Mouse (Mus musculus): ENCODE measurements around the gene Fndc3b. TPM values are rescaled to one million over a fixed set of nuclear protein-coding genes. Genes with fewer than 3 reads are reported as not detected.

Gene Fndc3b
- polyA plus RNA-seq, 1 experiment from 2014 or later: 14.0 TPM

GRCm38 (mm10) chr3:27531993-27532392, 179.1 kb downstream of the Fndc3b start:
- H3K27ac ChIP-seq (ENCODE audit: low read length): no peak overlapping the region
- H3K9ac ChIP-seq (ENCODE audit: low read depth, low read length): no peak overlapping the region
- H3K4me3 ChIP-seq (ENCODE audit: low read length): no peak overlapping the region
- ATAC-seq: no peak
- WGBS: 57% methylated on average over 4 of the region's 4 CpGs
- no peaks in the 10 kb centered on the region for H3K27me3 ChIP-seq (replicated peaks; ENCODE audit: control insufficient read depth, insufficient read depth, low read length)
- H3K36me3 ChIP-seq (ENCODE audit: control insufficient read depth, insufficient read depth, low read length): no peaks in the 10 kb centered on the region
- H3K4me1 ChIP-seq (ENCODE audit: control insufficient read depth, insufficient read depth, low read length): no peaks in the 10 kb centered on the region
- no peak overlapping the region for H3K4me2 ChIP-seq (ENCODE audit: low read depth, low read length)
- no peaks in the 10 kb centered on the region for H3K9me3 ChIP-seq (ENCODE audit: control insufficient read depth, low read length)

GRCm38 (mm10) chr3:27530370-27530769, 180.7 kb downstream of the Fndc3b start:
- WGBS: 76% methylated on average over 7 of the region's 7 CpGs
- H3K36me3 ChIP-seq (ENCODE audit: control insufficient read depth, insufficient read depth, low read length): no peaks in the 10 kb centered on the region
- H3K9me3 ChIP-seq (ENCODE audit: control insufficient read depth, low read length): no peaks in the 10 kb centered on the region
- H3K27ac ChIP-seq (ENCODE audit: low read length): no peak overlapping the region
- no peak for ATAC-seq
- H3K9ac ChIP-seq (ENCODE audit: low read depth, low read length): no peak overlapping the region; the same call in 1 of the 2 replicates
- H3K27me3 ChIP-seq (replicated peaks; ENCODE audit: control insufficient read depth, insufficient read depth, low read length): no peaks in the 10 kb centered on the region
- H3K4me3 ChIP-seq (ENCODE audit: low read length): no peak overlapping the region
- no peaks in the 10 kb centered on the region for H3K4me1 ChIP-seq (ENCODE audit: control insufficient read depth, insufficient read depth, low read length)
- H3K4me2 ChIP-seq (ENCODE audit: low read depth, low read length): no peak overlapping the region

GRCm38 (mm10) chr3:27529221-27530051, 181.7 kb downstream of the Fndc3b start:
- H3K4me3 ChIP-seq (ENCODE audit: low read length): no peak overlapping the region
- H3K36me3 ChIP-seq (ENCODE audit: control insufficient read depth, insufficient read depth, low read length): no peaks in the 10 kb centered on the region
- WGBS: 64% methylated on average over 14 of the region's 14 CpGs
- H3K27me3 ChIP-seq (replicated peaks; ENCODE audit: control insufficient read depth, insufficient read depth, low read length): no peaks in the 10 kb centered on the region
- no peaks in the 10 kb centered on the region for H3K9me3 ChIP-seq (ENCODE audit: control insufficient read depth, low read length)
- no peak overlapping the region for H3K27ac ChIP-seq (ENCODE audit: low read length)
- no peaks in the 10 kb centered on the region for H3K4me1 ChIP-seq (ENCODE audit: control insufficient read depth, insufficient read depth, low read length)
- ATAC-seq: no peak
- H3K4me2 ChIP-seq (ENCODE audit: low read depth, low read length): no peak overlapping the region
- H3K9ac ChIP-seq (ENCODE audit: low read depth, low read length): no peak overlapping the region

GRCm38 (mm10) chr3:27526991-27527390, 184.1 kb downstream of the Fndc3b start:
- H3K4me1 ChIP-seq (ENCODE audit: control insufficient read depth, insufficient read depth, low read length): no peaks in the 10 kb centered on the region
- H3K4me3 ChIP-seq (ENCODE audit: low read length): no peak overlapping the region
- no peaks in the 10 kb centered on the region for H3K27me3 ChIP-seq (replicated peaks; ENCODE audit: control insufficient read depth, insufficient read depth, low read length)
- H3K36me3 ChIP-seq (ENCODE audit: control insufficient read depth, insufficient read depth, low read length): no peaks in the 10 kb centered on the region
- H3K9ac ChIP-seq (ENCODE audit: low read depth, low read length): no peak overlapping the region
- no peak overlapping the region for H3K27ac ChIP-seq (ENCODE audit: low read length)
- WGBS: 91% methylated on average over 3 of the region's 3 CpGs
- H3K9me3 ChIP-seq (ENCODE audit: control insufficient read depth, low read length): no peaks in the 10 kb centered on the region
- no peak for ATAC-seq
- H3K4me2 ChIP-seq (ENCODE audit: low read depth, low read length): no peak overlapping the region

GRCm38 (mm10) chr3:27523176-27523936, 187.8 kb downstream of the Fndc3b start:
- Histone ChIP-seq H3K4me1 (ENCODE audit: control insufficient read depth, insufficient read depth, low read length) (no peaks in the 10 kb centered on the region), H3K9me3 (ENCODE audit: control insufficient read depth, low read length) (no peaks in the 10 kb centered on the region), H3K9ac (ENCODE audit: low read depth, low read length) (no peak overlapping the region), H3K4me2 (ENCODE audit: low read depth, low read length) (no peak overlapping the region), H3K27ac (ENCODE audit: low read length) (no peak overlapping the region), H3K36me3 (ENCODE audit: control insufficient read depth, insufficient read depth, low read length) (no peaks in the 10 kb centered on the region), H3K27me3 (replicated peaks; ENCODE audit: control insufficient read depth, insufficient read depth, low read length) (no peaks in the 10 kb centered on the region), H3K4me3 (ENCODE audit: low read length) (no peak overlapping the region)
- 71% methylated on average over 12 of the region's 12 CpGs for WGBS
- ATAC-seq: no peak

- Histone ChIP-seq H3K4me2 (ENCODE audit: low read depth, low read length) (no peak overlapping the region), H3K27me3 (replicated peaks; ENCODE audit: control insufficient read depth, insufficient read depth, low read length) (no peaks in the 10 kb centered on the region), H3K9me3 (ENCODE audit: control insufficient read depth, low read length) (no peaks in the 10 kb centered on the region), H3K9ac (ENCODE audit: low read depth, low read length) (no peak overlapping the region), H3K36me3 (ENCODE audit: control insufficient read depth, insufficient read depth, low read length) (no peaks in the 10 kb centered on the region), H3K27ac (ENCODE audit: low read length) (no peak overlapping the region), H3K4me3 (ENCODE audit: low read length) (no peak overlapping the region), H3K4me1 (ENCODE audit: control insufficient read depth, insufficient read depth, low read length) (no peaks in the 10 kb centered on the region)
- no peak for ATAC-seq
- 68% methylated on average over 6 of the region's 6 CpGs for WGBS
Measured at GRCm38 (mm10) chr3:27520391-27520790, 190.7 kb downstream of the Fndc3b start.

GRCm38 (mm10) chr3:27519481-27519880, 191.6 kb downstream of the Fndc3b start:
- H3K4me2 ChIP-seq (ENCODE audit: low read depth, low read length): no peak overlapping the region
- no peak overlapping the region for H3K9ac ChIP-seq (ENCODE audit: low read depth, low read length)
- no peak overlapping the region for H3K4me3 ChIP-seq (ENCODE audit: low read length)
- no peaks in the 10 kb centered on the region for H3K9me3 ChIP-seq (ENCODE audit: control insufficient read depth, low read length)
- WGBS: 83% methylated on average over 6 of the region's 6 CpGs
- H3K36me3 ChIP-seq (ENCODE audit: control insufficient read depth, insufficient read depth, low read length): no peaks in the 10 kb centered on the region
- no peaks in the 10 kb centered on the region for H3K4me1 ChIP-seq (ENCODE audit: control insufficient read depth, insufficient read depth, low read length)
- ATAC-seq: 0 out of 2 replicates have a peak, but pooled peaks have one; percentile 31
- no peaks in the 10 kb centered on the region for H3K27me3 ChIP-seq (replicated peaks; ENCODE audit: control insufficient read depth, insufficient read depth, low read length)
- no peak overlapping the region for H3K27ac ChIP-seq (ENCODE audit: low read length)

- Histone ChIP-seq H3K27ac (ENCODE audit: low read length) (no peak overlapping the region), H3K4me1 (ENCODE audit: control insufficient read depth, insufficient read depth, low read length) (no peaks in the 10 kb centered on the region), H3K27me3 (replicated peaks; ENCODE audit: control insufficient read depth, insufficient read depth, low read length) (no peaks in the 10 kb centered on the region), H3K4me3 (ENCODE audit: low read length) (no peak overlapping the region), H3K36me3 (ENCODE audit: control insufficient read depth, insufficient read depth, low read length) (no peaks in the 10 kb centered on the region), H3K9ac (ENCODE audit: low read depth, low read length) (no peak overlapping the region), H3K9me3 (ENCODE audit: control insufficient read depth, low read length) (no peaks in the 10 kb centered on the region), H3K4me2 (ENCODE audit: low read depth, low read length) (no peak overlapping the region)
- no peak for ATAC-seq
- 87% methylated on average over 9 of the region's 9 CpGs for WGBS
Measured at GRCm38 (mm10) chr3:27518935-27519334, 192.2 kb downstream of the Fndc3b start.

- Histone ChIP-seq H3K4me2 (ENCODE audit: low read depth, low read length) (no peak overlapping the region), H3K36me3 (ENCODE audit: control insufficient read depth, insufficient read depth, low read length) (no peaks in the 10 kb centered on the region), H3K27ac (ENCODE audit: low read length) (no peak overlapping the region), H3K9ac (ENCODE audit: low read depth, low read length) (no peak overlapping the region), H3K27me3 (replicated peaks; ENCODE audit: control insufficient read depth, insufficient read depth, low read length) (no peaks in the 10 kb centered on the region), H3K4me1 (ENCODE audit: control insufficient read depth, insufficient read depth, low read length) (no peaks in the 10 kb centered on the region), H3K4me3 (ENCODE audit: low read length) (no peak overlapping the region), H3K9me3 (ENCODE audit: control insufficient read depth, low read length) (no peaks in the 10 kb centered on the region)
- 50% methylated on average over 5 of the region's 5 CpGs for WGBS
- no peak for ATAC-seq
Measured at GRCm38 (mm10) chr3:27516536-27516935, 194.6 kb downstream of the Fndc3b start.

Measured in intestine, embryonic 16.5 days (tissue).